Mouse (Mus musculus) heart, adult 2 months (tissue): Measurements from ENCODE around the gene Rffl.

ENCODE experiments used
- CTCF ChIP-seq: fragments of 200-600 bp; IDR thresholded peaks from 2 replicates; pipeline ENCODE4 v1.8.1; 2022; ENCODE audit warnings: antibody characterized with exemption, mild to moderate bottlenecking, moderate library complexity
- EP300 ChIP-seq: fragments of 200-500 bp; IDR thresholded peaks from 2 replicates; pipeline ENCODE4 v1.6.1; 2011; ENCODE audit warnings: low read depth, low read length, control low read depth; ENCODE audit not compliant: insufficient read depth
- POLR2A ChIP-seq: fragments of 200-500 bp; IDR thresholded peaks from 2 replicates; pipeline ENCODE4 v1.6.1; 2011; ENCODE audit warnings: mild to moderate bottlenecking, low read depth, low read length, control low read depth; ENCODE audit not compliant: insufficient read depth

- TF ChIP-seq POLR2A (no peak), CTCF (peak; percentile 67), EP300 (no peak)
Observed at GRCm38 (mm10) chr11:82886559-82886958, 15.5 kb upstream of the Rffl start.
